In genomic region chr5:140370446-140371254, GRCm38 (mm10) we compare ENCODE assay signal across 10 mouse cellular contexts. TPM values are rescaled to one million over a fixed set of nuclear protein-coding genes. Genes with fewer than 3 reads are reported as not detected.
DNase-seq lines count a peak whose midpoint lies in the region; ATAC-seq lines count a peak whose summit lies in the region.
"Had no signal": no experiment of that assay in that cellular context is flagged by ENCODE, and none has a peak within 500 bp of the region (broad histone marks: within the 10 kb centered on the region; RNA-seq: fewer than 3 reads in every experiment).

No protein-coding gene starts in this region.

- H3K9ac ChIP-seq in heart, embryonic 13.5 days: peak overlapping the region; percentile 52
- peak overlapping the region; percentile 25; the same call in 1 of the 2 replicates for H3K9ac ChIP-seq in limb, embryonic 13.5 days
- H3K9ac ChIP-seq: hindbrain, embryonic 14.5 days had no signal

- WGBS in heart, embryonic 13.5 days: 48% methylated on average over 6 of the region's 6 CpGs
- 60% methylated on average over 6 of the region's 6 CpGs for WGBS in limb, embryonic 13.5 days

- ATAC-seq in heart, embryonic 13.5 days (ENCODE audit: extremely low read depth, insufficient number of reproducible peaks, low FRiP score, low TSS enrichment): no peak
- ATAC-seq in limb, embryonic 13.5 days (ENCODE audit: low FRiP score, low read depth): no peak
- no peak for ATAC-seq in granulocyte monocyte progenitor cell, adult 5-6 weeks (replicated peaks; ENCODE audit: poor library complexity, severe bottlenecking)
- ATAC-seq: midbrain, embryonic 16.5 days had no signal

- no peak overlapping the region for H3K4me3 ChIP-seq in heart, embryonic 13.5 days
- H3K4me3 ChIP-seq in limb, embryonic 13.5 days: no peak overlapping the region

- H3K27me3 ChIP-seq in heart, embryonic 13.5 days (replicated peaks): no peaks in the 10 kb centered on the region
- H3K27me3 ChIP-seq in limb, embryonic 13.5 days: no peaks in the 10 kb centered on the region

- no peaks in the 10 kb centered on the region for H3K9me3 ChIP-seq in heart, embryonic 13.5 days
- no peaks in the 10 kb centered on the region for H3K9me3 ChIP-seq in limb, embryonic 13.5 days

- H3K27ac ChIP-seq in heart, embryonic 13.5 days (replicated peaks): peak overlapping the region; percentile 76
- peak overlapping the region; percentile 76 for H3K27ac ChIP-seq in limb, embryonic 13.5 days
- H3K27ac ChIP-seq: hindbrain, embryonic 14.5 days had no signal

- H3K36me3 ChIP-seq in heart, embryonic 13.5 days: peaks cover 7% of the 10 kb centered on the region; the same call in 1 of the 2 replicates
- no peaks in the 10 kb centered on the region; the same call in 1 of the 2 replicates for H3K36me3 ChIP-seq in limb, embryonic 13.5 days

- H3K4me2 ChIP-seq in heart, embryonic 13.5 days: no peak overlapping the region
- no peak overlapping the region for H3K4me2 ChIP-seq in limb, embryonic 13.5 days (replicated peaks)
- H3K4me2 ChIP-seq: hindbrain, embryonic 14.5 days had no signal

- DNase-seq in adrenal gland, postnatal 10 days: peak; percentile 20
- no peak for DNase-seq in adrenal gland, postnatal 25 days
- DNase-seq in lung, postnatal 36 days: peak; percentile 64
- no peak for DNase-seq in thymus, postnatal 14 days
- no peak for DNase-seq in Muller cell, postnatal 12 days (ENCODE audit: inconsistent ontology term)

- H3K4me1 ChIP-seq in heart, embryonic 13.5 days: peaks cover 27% of the 10 kb centered on the region
- H3K4me1 ChIP-seq in limb, embryonic 13.5 days: peaks cover 16% of the 10 kb centered on the region

RNA-seq across cellular contexts. Expression of gene Snx8, which starts 18.4 kb away (rescaled TPM):
- 10 to 100 TPM; 19.7 to 20.3 TPM for total RNA-seq in adrenal gland, postnatal 10 days (2021)
- 18.0 and 18.4 TPM in 2 replicates for total RNA-seq in adrenal gland, postnatal 25 days (2021)
- polyA plus RNA-seq in heart, embryonic 13.5 days (2015; fragmentation: Nextera tagmentation; extraction: Ambion mirVana): 15.0 and 16.1 TPM in 2 replicates
- polyA plus RNA-seq in limb, embryonic 13.5 days (2015; fragmentation: Nextera tagmentation; extraction: Ambion mirVana): 23.7 and 25.8 TPM in 2 replicates
- total RNA-seq in granulocyte monocyte progenitor cell, adult 5-6 weeks (2014; fragmentation: Nextera tagmentation): 8.9 and 12.8 TPM in 2 replicates
- 7.3 and 9.1 TPM in 2 replicates for total RNA-seq in granulocyte monocyte progenitor cell, adult 5-6 weeks (2017)

RNA-seq across cellular contexts. Expression of gene Mrm2, which starts 39.0 kb away (rescaled TPM):
- 10 to 100 TPM; 12.0 to 13.9 TPM for total RNA-seq in adrenal gland, postnatal 10 days (2021)
- 17.8 and 18.4 TPM in 2 replicates for total RNA-seq in adrenal gland, postnatal 25 days (2021)
- polyA plus RNA-seq in heart, embryonic 13.5 days (2015; fragmentation: Nextera tagmentation; extraction: Ambion mirVana): 14.7 and 15.1 TPM in 2 replicates
- polyA plus RNA-seq in limb, embryonic 13.5 days (2015; fragmentation: Nextera tagmentation; extraction: Ambion mirVana): 23.2 and 24.1 TPM in 2 replicates
- total RNA-seq in granulocyte monocyte progenitor cell, adult 5-6 weeks (2014; fragmentation: Nextera tagmentation): 6.3 and 11.2 TPM in 2 replicates
- total RNA-seq in granulocyte monocyte progenitor cell, adult 5-6 weeks (2017): 7.7 and 9.3 TPM in 2 replicates

RNA-seq across cellular contexts. Expression of gene Eif3b, which starts 48.5 kb away (rescaled TPM):
- total RNA-seq in adrenal gland, postnatal 10 days (2021): 100 to 1,000 TPM; 132 to 140 TPM
- total RNA-seq in adrenal gland, postnatal 25 days (2021): 159 and 237 TPM in 2 replicates
- 80.5 and 82.6 TPM in 2 replicates for polyA plus RNA-seq in heart, embryonic 13.5 days (2015; fragmentation: Nextera tagmentation; extraction: Ambion mirVana)
- 101 and 111 TPM in 2 replicates for polyA plus RNA-seq in limb, embryonic 13.5 days (2015; fragmentation: Nextera tagmentation; extraction: Ambion mirVana)
- 237 and 268 TPM in 2 replicates for total RNA-seq in granulocyte monocyte progenitor cell, adult 5-6 weeks (2014; fragmentation: Nextera tagmentation)
- total RNA-seq in granulocyte monocyte progenitor cell, adult 5-6 weeks (2017): 200 and 239 TPM in 2 replicates

RNA-seq across cellular contexts. Expression of gene Nudt1, which starts 49.2 kb away (rescaled TPM):
- total RNA-seq in adrenal gland, postnatal 10 days (2021): 10 to 100 TPM; 19.8 to 26.8 TPM
- total RNA-seq in adrenal gland, postnatal 25 days (2021): 23.5 and 29.0 TPM in 2 replicates
- 28.2 and 31.3 TPM in 2 replicates for polyA plus RNA-seq in heart, embryonic 13.5 days (2015; fragmentation: Nextera tagmentation; extraction: Ambion mirVana)
- 45.8 and 46.6 TPM in 2 replicates for polyA plus RNA-seq in limb, embryonic 13.5 days (2015; fragmentation: Nextera tagmentation; extraction: Ambion mirVana)
- total RNA-seq in granulocyte monocyte progenitor cell, adult 5-6 weeks (2014; fragmentation: Nextera tagmentation): 40.7 and 43.1 TPM in 2 replicates
- 42.0 and 49.1 TPM in 2 replicates for total RNA-seq in granulocyte monocyte progenitor cell, adult 5-6 weeks (2017)

RNA-seq across cellular contexts. Expression of gene Mad1l1, which starts 49.3 kb away (rescaled TPM):
- 10 to 100 TPM; 20.3 to 22.3 TPM for total RNA-seq in adrenal gland, postnatal 10 days (2021)
- total RNA-seq in adrenal gland, postnatal 25 days (2021): 17.2 and 23.1 TPM in 2 replicates
- polyA plus RNA-seq in heart, embryonic 13.5 days (2015; fragmentation: Nextera tagmentation; extraction: Ambion mirVana): 25.2 and 26.1 TPM in 2 replicates
- polyA plus RNA-seq in limb, embryonic 13.5 days (2015; fragmentation: Nextera tagmentation; extraction: Ambion mirVana): 51.1 and 52.6 TPM in 2 replicates
- 18.3 and 24.4 TPM in 2 replicates for total RNA-seq in granulocyte monocyte progenitor cell, adult 5-6 weeks (2014; fragmentation: Nextera tagmentation)
- 53.6 and 61.0 TPM in 2 replicates for total RNA-seq in granulocyte monocyte progenitor cell, adult 5-6 weeks (2017)

Comparison
In these comparisons a context has a peak if more than half of its experiments do, and no peak if none do; other contexts are left out.
1. DNase-seq: peak in adrenal gland, postnatal 10 days (single experiment) and lung, postnatal 36 days (single experiment); none in adrenal gland, postnatal 25 days (single experiment), thymus, postnatal 14 days (single experiment) and Muller cell, postnatal 12 days (single experiment).